Mouse (Mus musculus): Measurements from ENCODE around the gene Tmem54. TPM values are rescaled to one million over a fixed set of nuclear protein-coding genes. Genes with fewer than 3 reads are reported as not detected.

Tmem54 gene
- polyA plus RNA-seq, 1 experiment from 2014 or later: not detected

- Histone ChIP-seq H3K4me2 (ENCODE audit: low read depth, low read length) (no peak overlapping the region), H3K9ac (replicated peaks; ENCODE audit: low read depth, low read length) (no peak overlapping the region), H3K27me3 (ENCODE audit: control insufficient read depth, insufficient read depth, low read length) (peaks cover 3% of the 10 kb centered on the region; the same call in 1 of the 2 replicates), H3K4me1 (ENCODE audit: control insufficient read depth, insufficient read depth, low read length) (peaks cover 7% of the 10 kb centered on the region), H3K4me3 (ENCODE audit: low read depth, low read length) (no peak overlapping the region), H3K27ac (ENCODE audit: low read depth, low read length) (no peak overlapping the region), H3K9me3 (ENCODE audit: control insufficient read depth, low read length) (no peaks in the 10 kb centered on the region), H3K36me3 (ENCODE audit: control insufficient read depth, insufficient read depth, low read length) (no peaks in the 10 kb centered on the region)
- ATAC-seq (ENCODE audit: low read depth): no peak
- WGBS: 33% methylated on average over 9 of the region's 9 CpGs
Observed at GRCm38 (mm10) chr4:129122107-129122506, 16.8 kb downstream of the Tmem54 start.

GRCm38 (mm10) chr4:129122719-129123118 lies 17.4 kb downstream of the Tmem54 start:
- no peak for ATAC-seq (ENCODE audit: low read depth)
- Histone ChIP-seq H3K9me3 (ENCODE audit: control insufficient read depth, low read length) (no peaks in the 10 kb centered on the region), H3K4me3 (ENCODE audit: low read depth, low read length) (no peak overlapping the region), H3K4me2 (ENCODE audit: low read depth, low read length) (no peak overlapping the region), H3K36me3 (ENCODE audit: control insufficient read depth, insufficient read depth, low read length) (no peaks in the 10 kb centered on the region), H3K27me3 (ENCODE audit: control insufficient read depth, insufficient read depth, low read length) (peaks cover 3% of the 10 kb centered on the region; the same call in 1 of the 2 replicates), H3K4me1 (ENCODE audit: control insufficient read depth, insufficient read depth, low read length) (peaks cover 7% of the 10 kb centered on the region), H3K27ac (ENCODE audit: low read depth, low read length) (no peak overlapping the region), H3K9ac (replicated peaks; ENCODE audit: low read depth, low read length) (no peak overlapping the region)
- 40% methylated on average over 8 of the region's 8 CpGs for WGBS

GRCm38 (mm10) chr4:129124652-129125146 lies 19.4 kb downstream of the Tmem54 start:
- 9% methylated on average over 13 of the region's 13 CpGs for WGBS
- Histone ChIP-seq H3K9ac (replicated peaks; ENCODE audit: low read depth, low read length) (no peak overlapping the region), H3K27ac (ENCODE audit: low read depth, low read length) (0 out of 2 replicates have a peak overlapping the region, but pooled peaks have one; percentile 12)

GRCm38 (mm10) chr4:129125736-129126451 lies 20.5 kb downstream of the Tmem54 start:
- H3K4me3 ChIP-seq (ENCODE audit: low read depth, low read length): no peak overlapping the region
- no peaks in the 10 kb centered on the region for H3K36me3 ChIP-seq (ENCODE audit: control insufficient read depth, insufficient read depth, low read length)
- peaks cover 3% of the 10 kb centered on the region; the same call in 1 of the 2 replicates for H3K27me3 ChIP-seq (ENCODE audit: control insufficient read depth, insufficient read depth, low read length)
- peaks cover 13% of the 10 kb centered on the region for H3K4me1 ChIP-seq (ENCODE audit: control insufficient read depth, insufficient read depth, low read length)
- H3K9me3 ChIP-seq (ENCODE audit: control insufficient read depth, low read length): no peaks in the 10 kb centered on the region
- no peak for ATAC-seq (ENCODE audit: low read depth)
- H3K27ac ChIP-seq (ENCODE audit: low read depth, low read length): no peak overlapping the region
- peak overlapping the region; percentile 11; the same call in 1 of the 2 replicates for H3K4me2 ChIP-seq (ENCODE audit: low read depth, low read length)
- 21% methylated on average over 19 of the region's 19 CpGs for WGBS
- no peak overlapping the region for H3K9ac ChIP-seq (replicated peaks; ENCODE audit: low read depth, low read length)

More at GRCm38 (mm10) chr4:129124652-129125146, 19.4 kb downstream of the Tmem54 start:
- no peak overlapping the region for H3K4me3 ChIP-seq (ENCODE audit: low read depth, low read length)
- peak; percentile 12; the same call in 1 of the 2 replicates for ATAC-seq (ENCODE audit: low read depth)
- no peaks in the 10 kb centered on the region for H3K9me3 ChIP-seq (ENCODE audit: control insufficient read depth, low read length)
- H3K4me1 ChIP-seq (ENCODE audit: control insufficient read depth, insufficient read depth, low read length): peaks cover 11% of the 10 kb centered on the region
- H3K27me3 ChIP-seq (ENCODE audit: control insufficient read depth, insufficient read depth, low read length): peaks cover 3% of the 10 kb centered on the region; the same call in 1 of the 2 replicates
- no peaks in the 10 kb centered on the region for H3K36me3 ChIP-seq (ENCODE audit: control insufficient read depth, insufficient read depth, low read length)
- 0 out of 2 replicates have a peak overlapping the region, but pooled peaks have one; percentile 7 for H3K4me2 ChIP-seq (ENCODE audit: low read depth, low read length)

- Histone ChIP-seq H3K4me2 (ENCODE audit: low read depth, low read length) (no peak overlapping the region), H3K27me3 (ENCODE audit: control insufficient read depth, insufficient read depth, low read length) (no peaks in the 10 kb centered on the region), H3K4me1 (ENCODE audit: control insufficient read depth, insufficient read depth, low read length) (peaks cover 7% of the 10 kb centered on the region; the same call in 1 of the 2 replicates), H3K36me3 (ENCODE audit: control insufficient read depth, insufficient read depth, low read length) (no peaks in the 10 kb centered on the region), H3K27ac (ENCODE audit: low read depth, low read length) (no peak overlapping the region), H3K9me3 (ENCODE audit: control insufficient read depth, low read length) (no peaks in the 10 kb centered on the region), H3K9ac (replicated peaks; ENCODE audit: low read depth, low read length) (no peak overlapping the region), H3K4me3 (ENCODE audit: low read depth, low read length) (no peak overlapping the region)
- no peak for ATAC-seq (ENCODE audit: low read depth)
- 63% methylated on average over 13 of the region's 13 CpGs for WGBS
Observed at GRCm38 (mm10) chr4:129128582-129129338, 23.4 kb downstream of the Tmem54 start.

GRCm38 (mm10) chr4:129129387-129129786 lies 24.0 kb downstream of the Tmem54 start:
- ATAC-seq (ENCODE audit: low read depth): no peak
- H3K4me3 ChIP-seq (ENCODE audit: low read depth, low read length): no peak overlapping the region
- H3K27ac ChIP-seq (ENCODE audit: low read depth, low read length): no peak overlapping the region
- no peak overlapping the region for H3K4me2 ChIP-seq (ENCODE audit: low read depth, low read length)
- peaks cover 7% of the 10 kb centered on the region; the same call in 1 of the 2 replicates for H3K4me1 ChIP-seq (ENCODE audit: control insufficient read depth, insufficient read depth, low read length)
- 55% methylated on average over 8 of the region's 9 CpGs for WGBS
- H3K9ac ChIP-seq (replicated peaks; ENCODE audit: low read depth, low read length): no peak overlapping the region
- no peaks in the 10 kb centered on the region for H3K9me3 ChIP-seq (ENCODE audit: control insufficient read depth, low read length)
- no peaks in the 10 kb centered on the region for H3K27me3 ChIP-seq (ENCODE audit: control insufficient read depth, insufficient read depth, low read length)
- H3K36me3 ChIP-seq (ENCODE audit: control insufficient read depth, insufficient read depth, low read length): no peaks in the 10 kb centered on the region

- peak; percentile 36; the same call in 1 of the 2 replicates for ATAC-seq (ENCODE audit: low read depth)
- peaks cover 7% of the 10 kb centered on the region; the same call in 1 of the 2 replicates for H3K4me1 ChIP-seq (ENCODE audit: control insufficient read depth, insufficient read depth, low read length)
- H3K27ac ChIP-seq (ENCODE audit: low read depth, low read length): peak overlapping the region; percentile 23; the same call in 1 of the 2 replicates
- H3K4me3 ChIP-seq (ENCODE audit: low read depth, low read length): no peak overlapping the region
- WGBS: 0% methylated on average over 8 of the region's 8 CpGs
- no peak overlapping the region for H3K9ac ChIP-seq (replicated peaks; ENCODE audit: low read depth, low read length)
- no peaks in the 10 kb centered on the region for H3K9me3 ChIP-seq (ENCODE audit: control insufficient read depth, low read length)
- no peaks in the 10 kb centered on the region for H3K36me3 ChIP-seq (ENCODE audit: control insufficient read depth, insufficient read depth, low read length)
- H3K4me2 ChIP-seq (ENCODE audit: low read depth, low read length): peak overlapping the region; percentile 30
- no peaks in the 10 kb centered on the region for H3K27me3 ChIP-seq (ENCODE audit: control insufficient read depth, insufficient read depth, low read length)
Observed at GRCm38 (mm10) chr4:129130149-129130548, 24.8 kb downstream of the Tmem54 start.

- 0 out of 2 replicates have a peak overlapping the region, but pooled peaks have one; percentile 8 for H3K4me3 ChIP-seq (ENCODE audit: low read depth, low read length)
- peak overlapping the region; percentile 16; the same call in 1 of the 2 replicates for H3K9ac ChIP-seq (replicated peaks; ENCODE audit: low read depth, low read length)
- peak overlapping the region; percentile 30 for H3K4me2 ChIP-seq (ENCODE audit: low read depth, low read length)
- no peaks in the 10 kb centered on the region for H3K36me3 ChIP-seq (ENCODE audit: control insufficient read depth, insufficient read depth, low read length)
- H3K27me3 ChIP-seq (ENCODE audit: control insufficient read depth, insufficient read depth, low read length): no peaks in the 10 kb centered on the region
- peak overlapping the region; percentile 23; the same call in 1 of the 2 replicates for H3K27ac ChIP-seq (ENCODE audit: low read depth, low read length)
- H3K9me3 ChIP-seq (ENCODE audit: control insufficient read depth, low read length): no peaks in the 10 kb centered on the region
- 7% methylated on average over 17 of the region's 17 CpGs for WGBS
- peaks cover 7% of the 10 kb centered on the region; the same call in 1 of the 2 replicates for H3K4me1 ChIP-seq (ENCODE audit: control insufficient read depth, insufficient read depth, low read length)
- ATAC-seq (ENCODE audit: low read depth): 0 out of 2 replicates have a peak, but pooled peaks have one; percentile 22
Observed at GRCm38 (mm10) chr4:129130755-129131303, 25.5 kb downstream of the Tmem54 start.
